Mouse (Mus musculus): Measurements from ENCODE around the gene Phykpl.

Gene Phykpl

DNA sequence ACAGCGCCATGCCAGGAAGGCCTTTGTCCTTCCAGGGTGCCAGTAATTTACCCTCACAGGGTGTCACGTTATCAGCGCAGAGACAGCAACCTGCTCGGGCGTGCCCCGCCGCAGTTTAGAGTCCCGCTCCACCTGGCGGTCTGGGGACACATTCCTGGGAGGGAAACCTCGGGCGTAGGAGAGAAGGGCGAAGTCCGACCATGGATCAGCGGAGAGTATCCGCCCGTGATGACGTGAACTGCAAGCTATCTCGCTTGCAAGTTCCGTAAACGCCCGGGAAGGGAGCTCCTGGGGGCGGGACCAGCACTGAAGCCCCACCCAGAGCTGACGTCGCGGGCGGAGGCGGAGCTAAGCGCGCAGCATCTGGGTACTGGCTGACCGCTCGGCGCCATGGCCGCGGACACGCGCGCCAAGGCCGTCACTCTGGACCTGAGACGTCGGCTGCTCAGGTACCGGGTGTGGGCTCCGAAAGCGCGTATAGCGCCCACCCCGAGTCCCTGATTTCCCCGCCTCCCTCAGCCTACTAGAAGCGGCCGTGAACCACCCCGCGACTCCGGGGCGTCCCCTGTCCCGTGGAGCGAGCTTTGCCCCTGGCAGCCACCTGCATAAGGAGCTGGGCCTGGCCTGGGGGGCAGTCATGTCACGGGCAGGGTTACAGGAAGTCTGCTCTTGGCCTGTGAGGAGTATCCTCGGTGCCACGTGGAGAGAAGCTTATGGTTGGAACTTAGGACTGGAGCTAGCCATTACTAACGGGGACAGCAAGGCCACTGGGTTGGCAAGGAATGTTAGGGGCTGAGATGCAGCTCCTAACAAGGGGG is at the start of gene Phykpl:
Gene Phykpl (plus strand): TSS at position 327 of the 818 bp plus-strand sequence.
- peak; percentile 98 to 99 for DNase-seq

DNA sequence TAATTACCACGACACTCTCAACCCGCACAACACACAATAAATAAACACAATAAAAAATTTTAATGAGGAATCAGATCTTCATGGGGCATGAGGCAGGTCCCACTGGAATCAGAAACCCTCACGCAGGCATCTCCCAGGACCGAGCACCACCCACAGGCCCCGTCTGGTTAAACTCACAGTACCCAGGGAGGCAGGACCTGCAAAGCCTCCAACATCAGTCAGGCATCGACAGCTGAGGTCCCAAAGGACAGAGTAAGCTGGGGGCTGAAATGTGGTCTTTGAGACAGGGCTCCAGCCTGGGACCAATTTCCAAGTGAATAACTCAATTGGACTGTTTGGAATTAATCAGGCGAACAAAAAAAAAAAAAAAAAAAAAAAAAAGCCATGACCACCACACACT is 46.2 kb upstream of the Phykpl start:
- DNase-seq: no peak

DNA sequence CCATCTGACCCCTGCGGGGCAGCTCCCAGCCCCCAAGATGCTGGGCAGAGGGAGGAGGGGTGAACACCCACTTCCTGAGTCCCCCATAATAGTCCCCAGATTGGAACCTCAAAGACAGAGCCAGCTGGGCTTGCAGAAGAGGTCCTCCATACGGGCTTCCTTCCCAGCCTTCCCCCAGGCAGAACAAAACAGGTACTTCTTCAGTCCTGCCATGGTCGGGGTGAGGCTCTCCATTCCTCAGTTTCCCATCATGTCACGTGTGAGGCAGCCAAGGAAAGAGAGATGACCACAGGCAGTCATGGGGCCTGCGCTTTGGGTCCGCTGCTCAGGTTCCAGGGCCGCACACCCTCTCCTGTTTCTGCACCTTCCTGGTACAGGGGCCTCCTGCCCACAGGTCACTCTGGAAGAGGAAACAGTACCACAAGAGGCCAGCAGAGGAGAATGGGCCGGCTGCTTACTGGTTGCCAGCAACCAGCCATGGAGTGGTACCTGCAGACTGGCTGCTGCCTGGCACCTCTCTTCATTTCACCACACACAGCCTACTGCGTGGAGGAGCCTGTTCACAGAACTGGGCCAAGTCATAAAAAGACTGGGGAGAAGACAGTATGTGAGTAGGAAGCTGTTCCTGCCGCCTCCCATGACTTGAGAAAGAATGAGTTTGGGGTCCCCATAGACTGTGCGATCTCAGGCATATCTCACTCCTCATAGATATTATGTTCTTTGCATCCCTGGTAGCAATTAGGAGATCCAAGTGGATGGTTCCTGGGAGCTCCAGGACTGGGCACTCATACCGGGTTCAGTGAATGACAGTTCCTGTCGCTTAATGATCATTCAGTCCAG is 45.4 kb upstream of the Phykpl start:
- DNase-seq: no peak

DNA sequence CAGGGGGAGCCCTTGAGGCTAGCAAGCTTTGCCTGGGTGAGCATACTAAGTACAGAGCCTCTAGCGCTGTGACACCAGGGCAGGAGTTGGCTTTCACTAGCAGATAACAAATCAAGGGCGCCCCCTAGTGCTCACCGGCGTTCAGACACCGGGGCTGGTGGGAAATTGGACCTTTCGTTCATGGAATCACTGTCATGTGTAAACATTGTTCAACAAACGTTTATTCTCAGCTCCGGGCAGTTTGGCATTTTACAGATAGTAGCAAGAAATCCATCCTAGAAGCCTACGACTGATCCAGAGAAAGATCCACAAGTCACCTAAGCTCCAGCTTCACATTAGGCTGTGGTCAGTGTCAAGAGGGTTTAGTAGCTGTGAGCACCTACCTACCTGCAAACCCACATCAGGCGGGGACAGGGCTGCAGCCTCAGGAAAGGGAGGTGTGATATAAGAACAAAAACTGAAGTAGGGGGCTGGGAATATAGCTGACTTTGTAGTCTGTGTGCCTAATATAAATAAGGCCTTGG is 44.7 kb upstream of the Phykpl start:
- peak; percentile 93 to 96 for DNase-seq

- peak; percentile 46 to 57 for DNase-seq
Observed at GRCm38 (mm10) chr11:51542424-51542823, 42.1 kb upstream of the Phykpl start.

DNA sequence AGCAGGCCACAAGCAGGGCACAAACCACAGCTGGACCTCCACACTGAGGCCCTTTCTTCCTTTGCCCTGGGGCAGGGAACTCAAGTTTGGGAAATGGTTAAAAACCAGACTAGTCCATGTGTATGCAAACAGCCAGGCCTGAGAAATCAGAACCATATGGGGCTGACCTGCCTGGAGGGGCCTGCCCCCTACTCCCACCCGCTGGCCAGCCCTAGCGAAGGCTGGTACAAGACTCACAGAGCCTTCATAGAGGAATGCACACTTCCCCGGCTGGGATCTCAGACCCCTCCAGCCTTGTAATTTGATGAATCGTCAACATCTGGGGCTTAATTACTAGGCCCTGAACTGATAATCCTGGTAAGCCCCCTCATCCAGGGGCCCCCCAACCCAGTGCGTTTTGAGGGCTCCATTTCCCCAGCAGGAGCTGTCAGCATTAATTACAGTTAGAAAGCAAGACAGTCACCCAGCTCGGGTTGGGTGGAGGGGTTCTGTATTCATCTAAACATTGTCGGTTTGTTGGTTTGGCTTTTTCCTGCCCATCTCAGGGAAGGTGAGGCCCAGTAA is 41.0 kb upstream of the Phykpl start:
- DNase-seq: no peak

- no peak for DNase-seq
Observed at GRCm38 (mm10) chr11:51544413-51544812, 40.1 kb upstream of the Phykpl start.

GRCm38 (mm10) chr11:51545811-51546210 is 38.7 kb upstream of the Phykpl start:
- DNase-seq: no peak

DNA sequence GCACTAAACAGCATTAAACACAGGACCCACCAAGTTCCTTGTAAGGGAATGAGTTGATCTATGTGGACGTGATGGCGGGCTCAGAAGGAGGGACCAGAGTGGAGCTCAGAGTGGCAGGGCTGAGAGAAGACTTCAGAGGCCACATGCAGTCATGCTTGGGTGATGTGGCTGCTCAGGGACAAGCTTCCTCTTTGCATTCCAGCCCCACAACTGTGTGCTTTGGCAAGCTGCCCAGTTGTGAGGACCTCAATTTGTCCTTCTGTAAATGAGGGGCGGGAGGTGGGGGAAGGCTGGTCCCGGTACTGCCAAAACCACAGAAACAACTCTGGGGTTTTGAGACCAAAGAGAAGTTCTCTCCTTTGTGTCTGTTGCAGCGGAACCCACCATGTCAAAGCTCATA is 33.3 kb upstream of the Phykpl start:
- DNase-seq: peak; percentile 38 to 49

GRCm38 (mm10) chr11:51552091-51552490 is 32.5 kb upstream of the Phykpl start:
- no peak for DNase-seq

DNA sequence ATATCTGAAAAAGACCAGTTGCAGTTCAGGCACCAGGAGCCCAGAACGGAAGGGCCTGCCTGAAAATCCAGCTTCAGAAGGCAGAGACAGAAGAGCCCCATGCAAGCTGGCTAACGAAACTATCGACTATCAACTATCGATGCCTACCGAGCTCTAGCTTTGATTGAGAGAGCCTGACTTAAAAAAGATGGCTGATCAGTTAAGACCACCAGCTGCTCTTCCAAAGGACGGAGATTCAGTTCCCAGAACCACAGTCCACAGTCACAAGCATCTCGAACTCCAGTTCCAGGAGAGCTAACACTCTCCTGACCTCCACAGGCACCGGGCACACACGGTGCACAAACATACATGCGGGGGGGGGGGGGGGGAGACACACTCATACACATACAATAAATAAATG is 30.0 kb upstream of the Phykpl start:
- no peak for DNase-seq

GRCm38 (mm10) chr11:51555066-51555465 is 29.5 kb upstream of the Phykpl start:
- DNase-seq: no peak

- no peak for DNase-seq
Observed at GRCm38 (mm10) chr11:51563276-51563675, 21.3 kb upstream of the Phykpl start.

DNA sequence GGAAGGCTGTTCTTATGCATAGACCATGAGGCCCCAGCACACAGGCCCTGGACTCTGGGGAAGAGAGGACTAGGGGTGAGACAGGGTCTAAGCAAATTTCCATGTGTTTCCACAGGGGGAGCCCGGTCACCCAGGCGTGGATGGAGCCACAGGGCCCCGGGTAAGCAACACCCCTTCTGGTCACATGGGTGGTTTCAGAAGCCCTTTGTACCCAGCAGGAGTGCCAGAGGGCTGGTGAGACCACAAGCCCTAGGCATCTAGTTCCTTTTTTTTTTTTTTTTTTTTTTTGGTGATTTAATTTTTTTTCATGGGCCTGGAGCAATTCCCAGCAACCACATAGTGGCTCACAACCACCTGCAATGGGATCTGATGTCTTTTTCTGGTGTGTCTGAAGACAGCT is 19.5 kb upstream of the Phykpl start:
- DNase-seq: no peak

GRCm38 (mm10) chr11:51565951-51566350 is 18.6 kb upstream of the Phykpl start:
- DNase-seq: no peak

DNA sequence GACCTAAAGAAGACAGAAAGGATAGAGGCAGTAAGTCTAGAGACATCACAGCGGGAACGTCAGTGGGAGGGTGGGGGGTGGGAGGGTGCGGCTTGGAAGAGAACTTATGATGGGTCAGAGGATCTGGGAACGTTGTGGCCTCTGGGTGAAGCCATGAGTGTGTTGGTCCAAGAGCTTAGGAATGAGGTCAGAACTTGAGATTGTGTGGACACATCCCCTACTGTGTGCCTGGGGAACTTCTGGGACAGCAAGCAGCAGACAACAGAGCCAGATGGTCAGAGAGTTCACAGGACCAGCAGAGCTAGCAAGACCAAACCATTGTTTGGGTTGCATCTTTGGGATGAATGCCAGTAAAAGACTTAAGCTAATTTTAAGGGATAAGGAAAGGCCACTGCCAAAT is 15.8 kb upstream of the Phykpl start:
- no peak for DNase-seq

- DNase-seq: no peak
Observed at GRCm38 (mm10) chr11:51576454-51576853, 8.1 kb upstream of the Phykpl start.

- DNase-seq: no peak
Observed at GRCm38 (mm10) chr11:51577587-51577986, 7.0 kb upstream of the Phykpl start.

DNA sequence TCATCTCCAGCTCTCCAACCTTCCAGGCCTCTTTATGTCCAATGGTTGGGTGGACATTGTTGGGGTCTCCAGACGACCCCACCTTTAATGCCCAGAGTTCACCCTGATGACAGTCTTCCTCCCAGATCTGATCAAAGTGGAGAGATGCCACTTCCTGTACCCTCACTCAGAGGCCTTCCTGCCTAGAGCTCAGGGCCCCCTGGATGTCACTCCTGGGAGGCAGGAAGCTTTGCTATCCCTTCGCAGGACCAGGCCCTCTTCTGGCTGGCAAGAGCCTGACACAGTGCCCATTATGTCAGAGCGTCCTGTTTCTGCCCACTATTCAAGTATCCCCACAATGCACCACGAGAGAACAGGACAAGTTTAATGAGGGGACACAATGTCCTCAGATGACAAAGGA is 5.5 kb upstream of the Phykpl start:
- DNase-seq: no peak

GRCm38 (mm10) chr11:51582713-51583112 is 1.8 kb upstream of the Phykpl start:
- peak; percentile 76 to 84 for DNase-seq

- no peak for DNase-seq
Observed at GRCm38 (mm10) chr11:51584057-51584430, 513 bp upstream of the Phykpl start.

DNA sequence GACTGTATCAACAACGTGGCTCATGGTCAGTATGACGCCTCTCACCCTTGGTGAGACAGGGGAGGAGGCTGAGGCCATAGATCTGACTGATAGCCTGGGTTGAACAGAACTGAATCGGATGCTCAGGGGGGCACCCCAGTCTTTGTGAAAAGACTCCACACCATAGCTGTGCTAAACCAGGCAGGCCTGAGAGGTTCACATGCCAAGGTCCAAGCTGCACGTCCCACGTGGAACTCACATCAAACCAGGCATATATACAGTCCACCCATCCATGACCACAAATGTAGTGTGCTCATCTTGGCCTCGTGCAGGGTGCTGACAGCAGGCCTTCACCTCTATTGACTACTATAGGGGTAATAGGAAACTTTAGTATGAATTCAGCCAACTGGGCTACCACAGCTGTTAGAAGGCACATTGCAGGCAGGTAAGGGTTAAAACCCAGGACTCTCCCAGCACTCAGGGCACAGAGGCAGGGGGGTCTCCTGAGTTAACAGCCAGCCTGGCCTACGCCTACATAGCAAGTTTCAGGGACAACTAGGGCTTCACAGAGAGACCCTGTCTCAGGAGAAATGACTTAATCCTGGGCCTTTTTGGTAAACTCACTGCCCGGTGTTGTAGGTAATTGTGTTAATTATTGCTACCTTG is 1.2 kb downstream of the Phykpl start:
- DNase-seq: no peak

DNA sequence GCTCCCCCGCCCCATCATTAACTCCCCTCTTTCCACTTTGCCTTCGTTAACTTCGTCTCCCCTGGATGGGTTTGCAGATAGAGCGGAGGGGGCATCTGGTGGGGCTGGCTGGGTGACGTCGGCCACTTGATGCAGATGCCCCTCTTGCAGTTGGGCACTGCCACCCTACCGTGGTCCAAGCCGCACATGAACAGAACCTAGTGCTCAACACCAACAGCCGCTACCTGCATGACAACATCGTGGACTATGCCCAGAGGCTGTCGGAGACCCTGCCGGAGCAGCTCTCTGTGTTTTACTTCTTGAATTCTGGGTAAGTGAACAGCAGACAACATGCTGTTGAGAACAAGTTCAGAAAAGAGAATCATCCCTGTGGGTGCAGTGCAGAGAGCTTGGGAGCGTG is 1.9 kb downstream of the Phykpl start:
- no peak for DNase-seq

All from lung, adult 18-20 months (tissue).